Mouse (Mus musculus): ENCODE results near the gene Tead1.

DNA sequence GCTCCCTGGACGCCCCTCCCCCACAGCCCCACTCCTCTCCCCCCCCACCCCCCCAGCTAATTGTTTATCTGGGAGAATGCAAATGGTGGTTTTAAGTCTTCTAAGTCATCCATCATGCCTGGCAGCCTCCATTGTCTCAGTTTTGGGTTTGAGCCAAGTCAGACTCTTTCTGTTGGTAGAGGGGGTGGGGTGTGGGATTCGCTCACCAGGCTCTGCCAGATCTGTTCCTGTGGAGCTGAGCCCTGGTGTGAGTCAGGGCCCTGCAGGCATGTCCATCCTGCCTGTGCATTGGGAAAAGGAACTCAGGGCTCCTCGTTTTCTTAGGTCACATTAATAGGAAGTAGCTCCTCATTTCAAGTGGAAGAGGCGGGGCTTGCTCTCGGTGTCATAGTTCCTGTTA is 144.5 kb downstream of the Tead1 start:
- TF ChIP-seq EP300 (IDR thresholded peaks at IDR 0.05; ENCODE audit: low read depth) = no peak
- no peak for TF ChIP-seq CTCF (IDR thresholded peaks at IDR 0.05; ENCODE audit: low read depth)
